Mouse (Mus musculus) testis, adult 2 months (tissue): Measurements from ENCODE around the gene Fibp. TPM values are rescaled to one million over a fixed set of nuclear protein-coding genes. Genes with fewer than 3 reads are reported as not detected.
A peak's percentile ranks its signal among the peaks of the same experiment; 100 is the strongest.

Experiments used
- H3K27ac ChIP-seq: fragments of 200-500 bp; 2 replicates; pipeline ENCODE4 v1.5.1; 2012; ENCODE audit warnings: low read depth, low read length; ENCODE audit not compliant: control insufficient read depth, insufficient read depth
- H3K27me3 ChIP-seq: fragments of 200-500 bp; 2 replicates; pipeline ENCODE4 v1.6.1; 2012; ENCODE audit warnings: mild to moderate bottlenecking, low read length, moderate library complexity; ENCODE audit not compliant: control insufficient read depth, insufficient read depth
- H3K36me3 ChIP-seq: fragments of 200-500 bp; 2 replicates; pipeline ENCODE4 v1.6.1; 2012; ENCODE audit warnings: mild to moderate bottlenecking, low read length; ENCODE audit not compliant: control insufficient read depth, insufficient read depth
- H3K4me1 ChIP-seq: fragments of 200-500 bp; 2 replicates; pipeline ENCODE4 v1.6.1; 2012; ENCODE audit warnings: low read length; ENCODE audit not compliant: control insufficient read depth, insufficient read depth
- H3K4me3 ChIP-seq: fragments of 200-500 bp; 2 replicates; pipeline ENCODE4 v1.5.1; 2012; ENCODE audit warnings: low read depth, mild to moderate bottlenecking, low read length, moderate library complexity, mixed read lengths; ENCODE audit not compliant: control insufficient read depth
- CTCF ChIP-seq: fragments of 200-500 bp; IDR thresholded peaks from 2 replicates; pipeline ENCODE4 v1.5.1; 2012; ENCODE audit warnings: low read depth, mild to moderate bottlenecking, inconsistent platforms, low read length, moderate library complexity; ENCODE audit not compliant: control insufficient read depth, insufficient read depth, insufficient replicate concordance
- POLR2A ChIP-seq: fragments of 200-500 bp; IDR thresholded peaks from 2 replicates; pipeline ENCODE4 v1.6.1; 2012; ENCODE audit warnings: low read depth, mild to moderate bottlenecking, inconsistent platforms, low read length, moderate library complexity; ENCODE audit not compliant: control insufficient read depth
- polyA plus RNA-seq: library from polyadenylated mRNA; depleted of rRNA; stranded (reverse); fragments of >200 nt; gene quantifications from 2 replicates; pipeline ENCODE4 v1.2.3, GENCODE M21; 2012

The Fibp gene
- polyA plus RNA-seq, 1 experiment, result 71.3 TPM

DNA sequence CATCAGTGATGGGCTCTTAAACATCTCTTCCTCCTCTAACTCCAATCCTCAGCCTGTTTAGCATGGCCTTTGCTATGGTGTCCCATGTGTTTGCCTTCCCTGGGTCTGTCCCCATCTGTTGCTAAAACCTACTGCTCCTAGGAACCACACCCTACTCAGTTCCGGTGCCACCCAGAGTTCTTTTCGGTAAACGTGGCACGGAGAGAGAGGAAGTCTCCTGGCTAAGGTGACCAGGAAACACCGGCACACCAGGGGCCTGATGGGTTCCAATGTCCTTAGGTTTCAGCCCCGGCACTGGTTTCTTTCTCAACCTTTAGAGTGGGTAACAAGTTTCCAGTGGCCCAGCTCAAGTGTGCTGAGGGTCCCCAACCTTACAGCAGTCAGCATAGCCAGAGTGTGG, 39.8 kb upstream of the Fibp start:
- Histone ChIP-seq H3K27me3 (no peaks in the 10 kb centered on the region), H3K4me3 (no peak overlapping the region), H3K27ac (no peak overlapping the region), H3K36me3 (peaks cover 2% of the 10 kb centered on the region), H3K4me1 (peaks cover 15% of the 10 kb centered on the region)
- TF ChIP-seq POLR2A (no peak), CTCF (no peak)

DNA sequence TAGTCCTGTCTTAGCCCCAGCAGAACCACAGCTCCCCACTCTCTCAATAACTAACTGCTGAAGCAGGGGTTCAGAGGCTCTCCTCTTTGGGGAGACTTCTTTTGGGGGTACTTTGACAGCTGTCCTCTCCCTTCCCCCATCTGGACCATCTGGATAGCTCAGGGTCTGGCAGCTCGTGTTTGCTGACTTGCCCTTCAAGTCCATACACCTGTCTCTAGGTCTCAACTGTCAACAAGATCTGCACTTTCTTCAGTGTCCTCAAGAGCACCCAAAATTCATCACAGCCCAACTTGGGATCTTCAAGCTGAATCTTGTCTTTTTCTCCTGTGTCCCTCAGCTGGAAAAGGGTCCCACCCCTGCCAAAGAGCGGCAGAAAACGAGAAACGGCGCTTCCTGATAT, 38.6 kb upstream of the Fibp start:
- TF ChIP-seq CTCF (no peak), POLR2A (no peak)
- no peak overlapping the region for H3K4me3 ChIP-seq
- no peaks in the 10 kb centered on the region for H3K27me3 ChIP-seq
- peak overlapping the region; percentile 21 for H3K27ac ChIP-seq
- H3K36me3 ChIP-seq, result peaks cover 2% of the 10 kb centered on the region
- H3K4me1 ChIP-seq, result peaks cover 24% of the 10 kb centered on the region

DNA sequence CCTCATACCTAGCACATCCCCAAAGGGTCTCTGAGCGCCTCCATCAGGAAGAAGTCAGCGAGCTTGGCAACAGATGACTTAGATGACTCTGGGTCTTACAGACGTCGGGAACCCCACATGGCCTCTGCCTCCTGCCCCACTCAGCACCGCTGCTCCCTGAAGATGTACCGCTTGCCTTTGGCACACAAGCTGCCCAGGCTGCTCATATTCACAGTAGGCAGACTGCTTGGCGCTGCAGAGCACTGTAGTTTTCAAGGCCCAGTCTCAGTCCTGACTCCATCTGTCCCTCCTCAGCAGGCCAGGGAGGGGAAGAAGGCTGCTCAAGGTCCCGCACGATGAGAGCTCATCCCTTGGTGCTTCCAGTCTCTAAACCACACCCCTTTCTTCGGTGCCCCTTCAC, 38.1 kb upstream of the Fibp start:
- TF ChIP-seq POLR2A, result no peak
- TF ChIP-seq CTCF, result no peak
- peaks cover 24% of the 10 kb centered on the region for H3K4me1 ChIP-seq
- no peak overlapping the region for H3K4me3 ChIP-seq
- H3K36me3 ChIP-seq, result peaks cover 2% of the 10 kb centered on the region
- H3K27ac ChIP-seq, result peak overlapping the region; percentile 21
- no peaks in the 10 kb centered on the region for H3K27me3 ChIP-seq

DNA sequence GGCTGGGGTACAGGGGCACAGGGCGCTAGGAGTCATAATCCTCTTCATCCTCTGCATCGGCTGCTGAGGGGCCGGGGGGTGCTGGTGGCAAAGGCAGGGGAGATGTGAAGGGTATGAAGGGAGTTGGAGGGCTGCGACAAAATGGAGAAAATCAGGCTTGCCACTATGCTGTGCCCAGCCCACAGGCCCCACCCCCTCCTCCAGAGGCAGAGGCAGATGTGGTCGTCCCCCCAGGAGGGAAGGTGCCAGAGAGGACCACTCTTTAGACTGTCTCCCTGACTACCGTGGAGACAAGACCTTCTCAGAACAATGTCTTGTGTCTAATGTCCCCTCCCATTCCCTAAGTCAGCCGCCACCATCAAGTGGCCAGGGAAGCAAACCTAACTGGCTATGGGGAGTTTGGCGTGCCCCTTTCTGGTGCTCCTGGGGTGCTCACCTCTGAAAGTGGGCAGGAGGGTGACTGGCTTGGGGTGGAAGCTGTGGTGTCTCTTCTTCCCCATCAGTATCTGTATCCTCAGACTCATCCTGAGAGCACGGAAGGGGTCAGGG, 37.4 kb upstream of the Fibp start:
- no peak overlapping the region for H3K27ac ChIP-seq

DNA sequence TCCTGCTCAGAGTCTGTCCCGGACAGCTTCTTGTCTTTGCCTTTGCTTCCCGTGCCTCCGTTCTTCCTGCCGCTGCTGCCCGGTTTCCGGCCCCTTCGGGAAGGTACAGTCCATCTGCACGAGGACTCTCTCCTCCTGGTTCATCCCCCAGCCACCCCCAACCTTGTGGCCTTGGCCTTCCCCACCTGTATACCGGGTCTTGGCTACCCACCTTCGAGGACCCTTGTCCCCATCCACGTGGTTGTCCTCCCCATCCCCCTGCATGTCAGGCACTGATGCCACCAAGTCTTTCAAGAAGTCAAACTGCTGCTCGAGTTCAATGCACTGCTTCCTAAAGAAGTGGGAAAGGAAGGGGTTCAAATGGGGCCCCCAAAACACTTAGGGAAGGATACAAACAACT, 36.9 kb upstream of the Fibp start:
- Histone ChIP-seq H3K27ac (peak overlapping the region; percentile 55; the same call in 1 of the 2 replicates), H3K27me3 (no peaks in the 10 kb centered on the region), H3K4me3 (peak overlapping the region; percentile 95), H3K36me3 (peaks cover 2% of the 10 kb centered on the region), H3K4me1 (peaks cover 24% of the 10 kb centered on the region)
- TF ChIP-seq POLR2A, result no peak
- TF ChIP-seq CTCF, result no peak

More for the DNA sequence above, 37.4 kb upstream of the Fibp start:
- Histone ChIP-seq H3K27me3 (no peaks in the 10 kb centered on the region), H3K36me3 (peaks cover 2% of the 10 kb centered on the region), H3K4me1 (peaks cover 24% of the 10 kb centered on the region), H3K4me3 (peak overlapping the region; percentile 95)
- TF ChIP-seq POLR2A (no peak), CTCF (no peak)

DNA sequence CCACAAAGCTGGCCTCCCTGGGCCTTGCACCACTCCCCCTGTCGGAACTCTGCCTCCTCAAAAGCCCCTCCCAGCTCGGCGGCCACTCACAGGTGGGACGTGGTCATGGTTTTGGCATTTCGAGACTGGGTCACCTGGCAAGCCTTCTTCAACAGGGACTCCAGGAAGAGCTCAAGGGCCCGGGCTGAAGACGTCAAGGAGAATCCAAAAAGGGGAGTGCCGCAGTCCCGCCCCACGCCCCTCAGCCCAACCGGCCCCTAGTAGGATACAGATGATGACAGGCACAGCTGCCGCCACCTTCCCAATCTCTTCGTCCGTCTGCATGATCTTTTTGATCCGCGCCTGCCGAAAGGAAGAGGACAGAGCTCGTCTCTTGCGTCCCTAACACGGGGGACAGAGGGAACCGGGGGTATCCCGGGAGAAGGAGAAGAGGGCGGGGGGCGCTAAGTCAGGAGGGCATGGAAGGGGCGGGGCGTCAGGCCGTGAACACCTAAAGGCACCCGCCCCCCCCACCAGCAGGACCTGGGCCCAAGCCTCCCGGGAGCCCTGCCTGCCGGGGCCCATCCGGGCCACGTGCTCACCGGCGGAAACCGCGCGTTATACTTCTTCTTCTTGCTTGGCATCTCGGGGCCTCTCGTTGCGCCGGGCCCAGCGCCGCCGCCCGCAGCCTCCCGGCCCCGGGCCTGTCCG, 36.2 kb upstream of the Fibp start:
- peaks cover 2% of the 10 kb centered on the region for H3K36me3 ChIP-seq

DNA sequence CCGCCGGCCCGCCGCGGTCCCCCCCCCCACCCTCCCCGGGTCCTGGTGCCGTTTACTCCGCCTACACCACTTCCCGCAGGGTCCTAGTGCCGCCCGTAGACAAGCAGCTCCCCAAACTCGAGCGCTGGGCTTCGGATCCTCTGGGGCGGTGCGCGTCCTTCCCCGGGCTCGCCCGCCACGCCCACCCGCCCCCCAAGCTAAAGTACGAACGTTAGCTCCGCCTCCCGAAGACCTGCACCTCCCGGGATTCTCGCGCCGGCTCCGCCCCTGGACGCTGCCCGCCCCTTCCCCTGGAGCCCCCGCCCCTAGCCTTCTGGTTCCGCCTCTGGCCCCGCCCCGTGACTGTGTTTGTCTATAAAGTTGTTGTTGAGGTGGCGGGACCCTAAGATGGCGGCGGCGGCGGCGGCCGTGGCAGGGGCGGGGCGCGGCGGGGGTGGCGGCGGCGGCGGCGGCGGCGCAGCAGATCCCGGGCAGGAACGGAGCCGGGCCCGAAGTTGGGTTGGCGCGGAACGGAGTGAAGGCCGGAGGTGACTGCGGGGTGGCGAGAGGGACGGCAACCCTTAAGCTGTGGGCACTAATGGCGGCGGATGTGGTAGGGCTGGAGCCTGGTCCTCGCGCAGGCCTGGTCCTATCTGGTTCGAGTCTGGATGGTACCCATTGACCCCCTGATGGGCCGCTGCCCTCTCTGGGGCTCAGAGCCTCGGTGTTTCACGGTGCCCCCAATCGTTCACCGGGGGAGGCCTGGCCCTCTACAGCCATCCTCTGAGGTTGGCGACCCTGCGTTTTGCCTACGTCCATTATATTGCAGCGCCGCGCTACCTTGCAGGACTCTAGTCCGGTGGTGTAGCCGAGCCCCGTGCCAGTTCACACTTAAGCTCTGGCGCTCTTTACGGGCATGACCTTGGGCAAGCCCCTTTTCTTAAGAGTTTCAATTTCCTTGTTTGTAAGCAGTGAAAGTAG, 35.4 kb upstream of the Fibp start, which contains the start of the genes Drap1 and AI837181:
Gene Drap1 (minus strand): TSS at position 198 of the 960 bp plus-strand sequence.
Gene AI837181 (plus strand): TSS at position 363 of the 960 bp plus-strand sequence.
- peak; percentile 60 for TF ChIP-seq POLR2A
- TF ChIP-seq CTCF, result no peak
- peaks cover 24% of the 10 kb centered on the region for H3K4me1 ChIP-seq
- H3K4me3 ChIP-seq, result peak within 1 kb of the TSS; percentile 99
- peaks cover 2% of the 10 kb centered on the region for H3K36me3 ChIP-seq
- H3K27me3 ChIP-seq, result no peaks in the 10 kb centered on the region
- peak within 1 kb of the TSS; percentile 88 for H3K27ac ChIP-seq

More for the DNA sequence above, 36.2 kb upstream of the Fibp start:
- peak overlapping the region; percentile 55 for H3K27ac ChIP-seq
- H3K4me3 ChIP-seq, result peak overlapping the region; percentile 95
- TF ChIP-seq CTCF, result no peak
- TF ChIP-seq POLR2A, result no peak; the same call in 1 of the 2 replicates
- peaks cover 24% of the 10 kb centered on the region for H3K4me1 ChIP-seq
- no peaks in the 10 kb centered on the region for H3K27me3 ChIP-seq
